Mouse (Mus musculus): Measurements from ENCODE around the gene Stra6. TPM values are rescaled to one million over a fixed set of nuclear protein-coding genes. Genes with fewer than 3 reads are reported as not detected.

Gene Stra6
- total RNA-seq, 2 experiments from 2014 or later = not detected

GRCm38 (mm10) chr9:58159855-58160254 lies 96.3 kb downstream of the Stra6 start:
- no peak for ATAC-seq (replicated peaks; ENCODE audit: poor library complexity, severe bottlenecking)

DNA sequence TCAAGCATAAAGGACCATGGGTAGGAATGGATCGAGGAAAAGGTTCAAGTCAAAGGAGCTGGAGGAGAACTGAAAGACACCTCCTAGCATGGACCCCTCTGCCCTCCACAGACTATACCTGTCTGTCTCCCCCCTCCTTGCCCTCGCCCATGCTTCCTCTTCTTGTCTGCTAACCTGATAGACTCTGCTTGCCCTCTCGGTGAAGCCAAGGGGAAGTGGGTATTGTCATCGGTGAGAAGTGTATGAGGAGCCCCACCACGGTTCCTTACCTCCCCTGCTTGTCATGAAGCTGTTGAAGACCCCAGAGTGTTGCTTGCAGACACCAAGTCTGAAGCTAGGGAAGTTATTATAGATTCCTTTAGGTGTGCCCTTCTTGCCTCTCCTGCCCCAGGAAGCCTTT lies 96.7 kb downstream of the Stra6 start:
- ATAC-seq (replicated peaks; ENCODE audit: poor library complexity, severe bottlenecking) = peak; percentile 66

DNA sequence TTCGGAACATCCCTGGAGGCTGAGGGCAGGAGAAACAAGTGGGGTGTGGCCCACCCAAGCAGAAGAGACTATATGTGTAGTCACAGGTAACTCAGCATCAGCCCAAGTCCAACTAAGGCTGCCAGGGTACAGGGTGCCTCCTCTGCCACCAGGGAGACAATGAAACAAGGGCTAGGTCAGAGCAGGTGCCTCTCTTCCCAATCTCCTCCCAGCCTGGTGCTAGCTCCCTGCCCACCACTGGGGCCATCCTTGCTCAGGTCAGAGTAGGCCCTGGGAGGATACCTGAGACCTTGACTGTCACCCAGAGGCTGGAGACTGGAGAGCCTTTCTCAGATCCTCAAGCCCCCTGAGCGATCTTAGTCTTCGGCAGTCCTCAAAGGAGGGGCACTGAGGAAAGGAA lies 98.6 kb downstream of the Stra6 start:
- no peak for ATAC-seq (replicated peaks; ENCODE audit: poor library complexity, severe bottlenecking)

- ATAC-seq (replicated peaks; ENCODE audit: poor library complexity, severe bottlenecking) = no peak
Observed at GRCm38 (mm10) chr9:58163146-58163545, 99.6 kb downstream of the Stra6 start.

GRCm38 (mm10) chr9:58165779-58166178 lies 102.2 kb downstream of the Stra6 start:
- ATAC-seq (replicated peaks; ENCODE audit: poor library complexity, severe bottlenecking) = no peak

DNA sequence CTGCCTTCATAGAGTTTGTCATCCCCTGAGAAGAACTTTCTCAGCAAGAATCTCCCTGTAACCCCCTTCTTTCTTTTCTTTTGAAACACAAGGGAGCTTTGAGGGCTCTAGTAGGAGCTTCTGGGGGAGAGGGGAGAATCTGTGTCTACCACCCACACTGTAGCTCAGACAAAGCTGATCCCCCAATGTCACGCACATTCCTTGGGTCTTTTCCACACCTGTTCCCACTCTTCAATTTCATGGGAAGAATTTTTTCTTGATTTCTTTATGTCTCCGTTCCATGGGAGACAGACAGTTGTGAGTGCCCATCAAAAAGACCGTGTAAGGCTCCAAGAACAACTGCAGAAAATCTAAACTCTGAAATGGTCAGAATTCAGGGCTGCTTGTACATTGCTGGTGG lies 105.3 kb downstream of the Stra6 start:
- ATAC-seq (replicated peaks; ENCODE audit: poor library complexity, severe bottlenecking) = no peak

- ATAC-seq (replicated peaks; ENCODE audit: poor library complexity, severe bottlenecking) = no peak
Observed at GRCm38 (mm10) chr9:58169426-58169825, 105.8 kb downstream of the Stra6 start.

DNA sequence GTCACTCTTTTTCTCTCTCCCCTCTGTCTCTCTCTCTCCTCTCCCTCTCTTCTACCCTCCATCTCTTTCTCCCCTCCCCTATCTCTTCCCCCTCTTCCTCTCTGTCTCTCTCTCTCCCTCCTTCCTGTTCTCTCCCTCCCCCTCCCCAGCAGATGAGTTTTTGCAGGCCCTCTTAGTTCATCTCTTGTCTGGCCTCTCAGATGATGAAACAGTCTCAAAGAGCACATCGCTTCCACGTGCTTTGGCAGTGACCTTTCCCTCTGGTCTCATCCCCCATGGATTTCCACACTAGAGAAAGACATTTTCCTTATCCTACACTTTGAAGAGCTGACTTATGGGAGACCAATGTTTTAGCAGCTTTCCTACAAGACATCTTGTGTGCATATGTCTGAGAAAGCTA lies 109.3 kb downstream of the Stra6 start:
- ATAC-seq (replicated peaks; ENCODE audit: poor library complexity, severe bottlenecking) = no peak

GRCm38 (mm10) chr9:58174818-58175251 lies 111.2 kb downstream of the Stra6 start:
- no peak for ATAC-seq (replicated peaks; ENCODE audit: poor library complexity, severe bottlenecking)

DNA sequence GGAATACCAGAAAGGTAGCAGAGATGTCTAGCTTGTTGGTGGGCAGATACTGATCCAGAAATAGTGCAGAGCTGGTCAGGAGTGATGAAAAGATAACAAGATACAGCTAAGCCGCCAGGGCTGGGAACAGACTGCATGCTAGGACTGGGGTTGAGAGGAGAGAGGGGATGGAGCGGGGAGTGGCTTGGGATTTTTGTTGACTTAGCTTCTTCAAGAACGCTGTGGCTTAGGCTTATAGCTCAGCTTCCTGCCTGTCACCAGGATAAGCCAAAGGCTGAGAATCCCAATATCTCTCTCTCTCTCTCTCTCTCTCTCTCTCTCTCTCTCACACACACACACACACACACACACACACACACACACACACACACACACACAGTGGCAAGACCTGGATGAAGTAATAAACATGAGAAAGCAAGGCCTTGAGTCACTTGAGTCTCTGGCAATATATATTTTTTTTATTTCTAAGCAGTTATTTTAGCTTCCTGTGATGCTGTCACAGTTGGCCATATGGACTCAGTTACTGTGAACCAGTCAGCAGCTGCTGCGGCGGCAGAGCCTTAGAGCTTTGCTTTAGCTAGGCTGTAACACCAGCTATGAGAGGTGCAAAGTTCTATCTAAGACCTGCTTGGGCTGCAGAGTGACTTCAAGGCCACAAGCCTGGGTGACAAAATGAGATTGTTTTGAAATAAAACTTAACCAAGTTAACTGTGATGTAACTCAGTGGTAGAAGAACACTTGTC lies 112.3 kb downstream of the Stra6 start:
- ATAC-seq (replicated peaks; ENCODE audit: poor library complexity, severe bottlenecking) = no peak

DNA sequence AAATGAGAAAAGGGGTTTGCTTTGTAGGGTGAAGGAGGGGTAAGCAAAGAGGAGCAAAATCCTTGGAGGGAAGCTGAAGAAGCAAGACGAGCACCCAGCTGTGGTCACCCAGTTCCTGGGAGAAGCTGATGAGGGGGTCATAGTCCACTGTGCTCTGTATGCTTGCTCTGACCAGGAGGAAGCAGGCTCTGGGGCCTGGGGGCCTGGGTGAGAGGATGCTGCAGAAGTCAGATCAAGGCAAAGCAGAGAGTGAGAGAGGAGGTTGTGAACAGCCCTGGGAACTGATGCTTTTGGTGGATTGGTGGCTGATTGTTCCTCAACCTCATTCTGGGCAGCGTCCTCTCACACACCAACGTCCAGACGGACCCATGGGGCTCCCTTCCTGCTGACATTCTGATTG lies 113.6 kb downstream of the Stra6 start:
- no peak for ATAC-seq (replicated peaks; ENCODE audit: poor library complexity, severe bottlenecking)

GRCm38 (mm10) chr9:58179390-58179789 lies 115.8 kb downstream of the Stra6 start:
- no peak for ATAC-seq (replicated peaks; ENCODE audit: poor library complexity, severe bottlenecking)

GRCm38 (mm10) chr9:58184456-58184855 lies 120.9 kb downstream of the Stra6 start:
- no peak for ATAC-seq (replicated peaks; ENCODE audit: poor library complexity, severe bottlenecking)

DNA sequence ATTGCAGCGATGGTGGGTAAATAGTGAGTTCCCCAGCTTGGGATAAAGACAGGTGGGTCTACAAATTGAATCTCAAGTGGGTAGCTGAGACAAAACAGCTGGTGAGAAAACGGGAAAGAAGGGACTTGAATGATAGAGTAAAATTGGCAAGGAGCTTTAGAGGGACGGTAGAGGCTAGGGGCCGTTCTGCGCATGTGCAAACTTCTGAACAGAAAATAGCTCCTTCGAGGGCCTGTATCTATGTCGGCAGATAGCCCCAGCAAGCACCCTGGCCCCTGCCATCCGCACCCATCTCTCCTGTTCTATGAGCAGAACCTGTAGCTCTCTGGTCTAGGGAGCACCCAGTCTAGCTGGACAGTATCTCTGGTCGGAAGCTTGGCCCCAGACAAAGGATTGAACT lies 130.6 kb downstream of the Stra6 start:
- ATAC-seq (replicated peaks; ENCODE audit: poor library complexity, severe bottlenecking) = no peak

- no peak for ATAC-seq (replicated peaks; ENCODE audit: poor library complexity, severe bottlenecking)
Observed at GRCm38 (mm10) chr9:58195671-58196070, 132.1 kb downstream of the Stra6 start.

DNA sequence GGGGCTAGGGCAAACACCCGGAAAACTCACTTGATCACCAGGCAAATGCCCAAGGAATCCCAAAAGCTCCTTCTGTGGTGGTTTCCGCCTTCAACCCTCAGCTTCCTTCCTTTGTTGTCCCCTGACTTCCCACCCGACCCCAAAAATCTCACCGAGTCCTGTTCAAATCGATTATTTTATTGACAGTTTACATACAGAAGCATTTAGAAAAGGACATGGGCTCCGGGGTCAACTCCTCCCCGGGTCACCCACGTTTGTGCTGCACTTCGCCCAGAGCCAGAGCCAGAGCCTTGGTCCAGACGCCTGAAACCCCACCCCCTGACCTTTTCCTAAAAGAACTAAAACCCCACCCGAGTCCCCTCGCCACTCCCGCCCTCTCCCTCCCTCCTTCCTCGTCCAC lies 132.6 kb downstream of the Stra6 start:
- no peak for ATAC-seq (replicated peaks; ENCODE audit: poor library complexity, severe bottlenecking)

GRCm38 (mm10) chr9:58196610-58197567 lies 133.3 kb downstream of the Stra6 start:
- ATAC-seq (replicated peaks; ENCODE audit: poor library complexity, severe bottlenecking) = no peak

DNA sequence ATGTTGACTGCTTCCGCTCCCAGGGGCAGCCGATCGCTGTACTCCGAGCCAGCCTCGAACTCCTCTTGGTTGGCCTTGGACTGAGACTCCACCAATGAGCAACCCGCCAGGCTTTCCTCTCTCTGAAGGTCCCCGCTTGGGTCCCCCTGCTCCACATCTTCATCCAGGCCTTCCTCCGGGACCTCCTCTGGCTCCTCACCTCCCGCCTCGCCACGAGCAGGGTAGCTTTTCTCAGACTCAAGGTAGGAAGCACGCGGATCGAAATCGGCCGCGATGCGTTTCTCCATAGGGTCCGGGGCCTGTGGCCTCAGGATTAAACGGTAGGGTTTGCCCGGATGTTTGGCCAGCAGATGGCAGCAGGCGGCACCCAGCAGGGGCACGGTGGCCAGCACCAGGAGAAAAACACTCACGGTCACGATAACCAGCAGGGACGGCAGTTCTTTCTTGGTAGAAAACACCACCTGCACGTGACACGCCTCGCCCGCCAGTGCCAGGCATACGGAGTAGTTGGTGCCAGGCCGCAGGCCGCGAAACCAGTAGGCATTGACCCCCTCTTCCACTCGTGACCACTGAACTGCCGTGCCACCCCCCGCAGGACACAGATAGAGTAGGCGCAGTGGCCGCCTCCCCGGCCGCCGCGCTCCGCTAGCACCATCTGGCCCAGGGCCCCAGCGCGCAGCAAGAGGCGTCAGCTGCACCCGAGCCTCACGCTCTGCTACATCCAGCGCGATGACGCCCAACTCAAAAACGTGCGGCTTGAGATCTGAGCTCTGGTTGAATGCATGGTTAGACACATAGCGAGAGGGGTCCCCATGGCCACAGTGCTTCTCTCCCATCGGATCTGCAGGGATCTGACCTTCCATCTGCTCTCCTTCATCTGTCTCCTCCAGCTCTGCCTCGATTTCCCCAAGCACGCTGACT lies 134.5 kb downstream of the Stra6 start:
- ATAC-seq (replicated peaks; ENCODE audit: poor library complexity, severe bottlenecking) = peak; percentile 51

- no peak for ATAC-seq (replicated peaks; ENCODE audit: poor library complexity, severe bottlenecking)
Observed at GRCm38 (mm10) chr9:58198801-58199371, 135.3 kb downstream of the Stra6 start.

All from granulocyte monocyte progenitor cell, adult 5-6 weeks (primary cell).